Mouse (Mus musculus): ENCODE measurements around the gene Trmt2a. TPM values are rescaled to one million over a fixed set of nuclear protein-coding genes. Genes with fewer than 3 reads are reported as not detected.

Trmt2a gene
- 95.8 and 98.7 TPM in 2 replicates for polyA plus RNA-seq (2015; fragmentation: Nextera tagmentation; extraction: Ambion mirVana)

DNA sequence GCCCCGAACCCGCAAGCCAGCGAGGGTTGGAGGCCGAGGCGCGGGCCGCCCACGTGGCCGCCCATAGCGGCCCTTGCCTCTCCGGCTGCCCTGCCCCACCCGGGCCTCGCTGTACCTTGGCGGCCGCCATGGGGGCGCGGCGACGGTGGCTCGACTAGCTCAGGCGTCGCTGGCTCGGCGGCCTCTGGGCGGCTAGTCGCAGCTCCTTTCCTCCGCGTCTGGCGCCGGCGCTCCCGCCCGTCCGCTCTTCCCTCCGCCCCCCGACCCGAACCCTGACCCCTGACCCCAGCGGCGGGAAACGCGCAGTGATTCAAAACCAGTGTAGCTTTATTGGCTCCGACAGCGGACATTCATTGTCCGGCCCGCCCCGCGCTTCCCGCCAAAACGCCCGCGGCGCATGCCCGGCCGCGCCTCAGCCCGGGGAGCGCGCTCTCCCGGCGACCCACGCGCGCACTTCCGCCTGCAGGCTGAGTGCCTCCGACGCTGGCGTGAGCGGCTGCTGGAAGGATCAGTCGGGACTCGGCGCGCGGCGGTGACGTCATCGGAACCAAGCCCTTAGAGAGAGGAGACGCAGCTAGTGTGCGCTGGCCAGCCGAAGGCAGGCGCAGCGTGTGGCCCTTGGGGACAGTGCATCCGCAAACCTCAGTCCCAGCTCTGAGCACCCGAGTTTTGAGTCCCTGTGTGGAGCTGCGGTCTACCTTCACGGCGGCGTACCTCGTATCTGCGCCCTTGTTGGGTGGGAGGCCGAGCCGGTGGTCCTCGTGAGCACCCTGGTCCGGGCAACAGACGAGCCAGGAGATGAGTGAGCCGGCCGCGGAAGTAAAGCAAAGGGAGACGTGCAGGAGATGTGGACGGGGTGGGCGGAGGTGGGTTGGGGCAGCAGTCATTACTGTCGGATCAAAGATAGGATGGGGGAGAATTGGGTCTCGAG is at the start of gene Trmt2a, which contains the start of gene Ranbp1:
Trmt2a (plus strand) TSS at position 247 of the 931 bp plus-strand sequence.
Ranbp1 (minus strand) TSS at position 300 of the 931 bp plus-strand sequence.
- H3K9ac ChIP-seq, result peak within 1 kb of the TSS; percentile 93
- peaks cover 63% of the 10 kb centered on the region for H3K36me3 ChIP-seq
- H3K4me3 ChIP-seq, result peak within 1 kb of the TSS; percentile 95
- peak within 1 kb of the TSS; percentile 96 for H3K4me2 ChIP-seq
- H3K9me3 ChIP-seq, result no peaks in the 10 kb centered on the region
- peak within 1 kb of the TSS; percentile 94 for H3K27ac ChIP-seq
- no peaks in the 10 kb centered on the region for H3K27me3 ChIP-seq
- WGBS, result under 1% methylated on average over 98 of the region's 102 CpGs
- peak; percentile 97 for ATAC-seq (ENCODE audit: low FRiP score)
- H3K4me1 ChIP-seq (replicated peaks), result peaks cover 50% of the 10 kb centered on the region

DNA sequence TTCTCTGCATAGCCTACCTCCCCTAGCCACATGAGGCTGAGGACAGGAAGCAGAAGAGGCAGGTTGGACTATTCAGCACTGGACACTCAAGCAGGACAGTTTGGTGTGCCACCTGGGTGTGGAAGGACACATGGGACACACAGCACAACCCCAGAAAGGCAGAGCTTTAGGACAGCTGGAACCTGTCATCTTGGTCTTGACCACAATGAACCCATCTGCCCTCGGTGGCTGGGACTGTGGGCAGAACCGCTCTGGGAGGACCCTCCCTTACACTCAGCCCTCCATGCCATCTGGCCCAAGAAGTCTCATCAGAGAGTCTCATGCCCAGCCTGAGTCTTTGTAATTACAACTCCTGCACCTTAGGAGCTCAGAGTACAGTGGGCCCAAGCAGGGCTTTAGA is 48.4 kb upstream of the Trmt2a start:
- no peak overlapping the region; the same call in 1 of the 2 replicates for H3K27ac ChIP-seq
- H3K36me3 ChIP-seq, result no peaks in the 10 kb centered on the region
- peaks cover 61% of the 10 kb centered on the region for H3K4me1 ChIP-seq (replicated peaks)
- no peak overlapping the region for H3K4me3 ChIP-seq
- H3K9ac ChIP-seq, result no peak overlapping the region
- 68% methylated on average over 2 of the region's 2 CpGs for WGBS
- no peaks in the 10 kb centered on the region for H3K27me3 ChIP-seq
- no peak for ATAC-seq (ENCODE audit: low FRiP score)
- H3K9me3 ChIP-seq, result no peaks in the 10 kb centered on the region
- no peak overlapping the region for H3K4me2 ChIP-seq

DNA sequence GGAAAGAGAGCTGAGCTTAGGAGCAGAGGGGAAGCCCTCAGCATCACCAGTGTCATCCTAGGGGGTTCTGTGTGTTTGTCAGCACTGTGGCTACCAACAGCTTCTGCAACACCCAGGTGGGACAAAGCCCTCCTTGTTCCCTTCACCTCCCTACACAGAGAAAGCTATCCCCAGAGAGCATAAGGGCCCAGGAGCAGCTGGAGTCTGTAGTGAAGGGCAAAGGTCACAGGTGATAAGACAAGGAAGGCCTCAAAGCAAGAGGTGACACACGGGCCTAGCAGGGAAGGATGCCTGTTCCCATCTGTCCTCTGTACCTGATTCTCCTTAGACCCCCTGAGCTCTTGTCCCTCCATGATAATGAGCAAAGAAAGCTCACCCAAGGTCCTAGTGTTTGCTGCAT is 46.9 kb upstream of the Trmt2a start:
- Histone ChIP-seq H3K4me3 (no peak overlapping the region), H3K4me1 (replicated peaks) (peaks cover 57% of the 10 kb centered on the region), H3K9ac (no peak overlapping the region), H3K27me3 (no peaks in the 10 kb centered on the region), H3K36me3 (no peaks in the 10 kb centered on the region), H3K4me2 (no peak overlapping the region), H3K9me3 (no peaks in the 10 kb centered on the region), H3K27ac (no peak overlapping the region)
- no peak for ATAC-seq (ENCODE audit: low FRiP score)
- 40% methylated on average over 1 of the region's 1 CpGs for WGBS

DNA sequence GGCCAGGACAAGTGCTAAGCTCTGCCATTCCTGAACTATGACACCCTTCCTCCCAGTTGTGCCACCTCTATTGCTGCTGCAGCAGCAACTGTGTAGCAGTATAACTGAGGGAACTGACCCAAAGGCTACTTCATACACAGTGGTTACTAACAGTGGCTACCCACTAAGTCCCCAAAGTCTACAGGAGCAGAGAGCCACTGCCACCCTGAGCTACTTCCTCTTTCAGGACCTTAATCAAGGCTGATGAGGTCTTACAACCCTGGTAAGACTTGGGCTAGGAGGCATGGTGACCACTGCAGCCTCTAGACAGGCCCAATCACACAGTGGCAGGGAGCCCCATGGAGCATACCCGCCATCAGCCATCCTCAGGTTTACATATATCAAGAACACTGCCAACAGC is 46.4 kb upstream of the Trmt2a start:
- no peak for ATAC-seq (ENCODE audit: low FRiP score)
- Histone ChIP-seq H3K27ac (no peak overlapping the region), H3K36me3 (no peaks in the 10 kb centered on the region), H3K4me3 (no peak overlapping the region), H3K4me2 (no peak overlapping the region), H3K9ac (no peak overlapping the region), H3K27me3 (no peaks in the 10 kb centered on the region), H3K4me1 (replicated peaks) (peaks cover 57% of the 10 kb centered on the region), H3K9me3 (no peaks in the 10 kb centered on the region)
- 92% methylated on average over 1 of the region's 1 CpGs for WGBS

DNA sequence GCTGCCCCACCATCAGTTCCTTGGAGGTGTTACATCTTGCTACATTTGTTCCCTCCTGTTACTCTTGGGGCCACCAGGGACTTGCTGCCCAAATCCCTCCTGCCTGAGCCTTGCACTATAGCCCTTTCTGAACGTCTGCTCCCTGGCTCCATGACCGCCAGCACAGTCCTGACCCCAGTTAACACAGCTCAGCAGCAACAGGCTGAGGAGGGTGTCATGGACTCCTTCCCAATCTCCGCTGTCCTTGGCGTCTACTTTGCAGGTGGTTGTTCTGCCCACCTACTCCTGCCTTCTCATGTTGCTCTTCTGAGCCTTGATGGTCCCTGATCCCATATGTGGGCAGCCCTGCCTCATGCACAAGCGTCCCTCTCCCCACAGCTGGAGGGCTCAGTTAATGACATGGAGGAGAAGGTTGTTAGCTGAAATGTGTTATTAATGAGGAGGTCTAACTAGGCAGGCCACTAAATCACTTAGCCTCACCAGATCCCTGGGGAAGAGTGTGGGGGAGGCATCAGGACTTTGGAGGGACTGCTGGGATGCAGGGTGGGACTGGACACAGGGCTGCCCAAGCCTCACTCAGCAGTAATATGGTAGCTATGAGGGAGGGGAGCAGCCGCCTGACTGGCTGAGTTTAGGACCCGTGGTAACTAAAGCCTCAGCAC is 44.9 kb upstream of the Trmt2a start:
- H3K4me2 ChIP-seq, result no peak overlapping the region
- no peak overlapping the region for H3K4me3 ChIP-seq
- H3K9ac ChIP-seq, result no peak overlapping the region
- WGBS, result 59% methylated on average over 7 of the region's 7 CpGs
- no peak for ATAC-seq (ENCODE audit: low FRiP score)
- no peak overlapping the region for H3K27ac ChIP-seq
- peaks cover 46% of the 10 kb centered on the region for H3K4me1 ChIP-seq (replicated peaks)
- H3K27me3 ChIP-seq, result 0 out of 2 replicates have a peak, but pooled peaks cover 4% of the 10 kb centered on the region
- no peaks in the 10 kb centered on the region for H3K9me3 ChIP-seq
- H3K36me3 ChIP-seq, result no peaks in the 10 kb centered on the region

DNA sequence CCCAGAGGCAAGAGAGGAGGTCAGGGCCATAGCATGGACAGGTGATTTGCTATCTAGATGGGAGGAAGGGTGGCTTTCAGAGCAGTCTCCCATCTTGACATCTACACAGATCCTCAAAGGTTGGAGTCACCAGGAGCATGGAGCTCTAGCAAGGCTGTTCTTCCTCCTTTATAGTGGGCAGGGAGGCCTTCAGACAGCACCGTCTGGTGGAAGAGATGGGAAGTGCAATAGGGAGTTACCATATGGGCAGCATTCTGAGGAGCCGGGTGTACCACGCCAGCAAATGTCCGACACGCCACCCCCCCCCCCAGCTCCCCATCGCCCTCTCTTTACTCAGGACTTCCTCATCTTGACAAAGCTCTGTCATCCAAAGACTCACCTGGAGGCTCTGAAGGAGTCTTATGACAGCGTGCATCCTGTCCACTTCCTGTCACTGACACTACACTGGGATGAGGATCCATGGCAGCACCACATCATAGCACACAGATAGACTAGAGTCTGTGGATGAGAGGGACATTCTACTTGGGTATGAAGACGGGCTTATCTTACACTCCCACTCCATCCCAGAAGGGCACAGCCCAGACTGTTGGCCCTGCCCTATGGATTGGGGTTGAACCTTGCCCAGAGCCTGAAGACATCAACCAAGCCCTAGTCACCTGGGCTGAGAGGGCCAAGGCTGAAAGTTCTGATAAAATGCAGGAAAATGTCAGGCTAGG is 37.6 kb upstream of the Trmt2a start:
- Histone ChIP-seq H3K36me3 (no peaks in the 10 kb centered on the region), H3K9me3 (no peaks in the 10 kb centered on the region), H3K27me3 (0 out of 2 replicates have a peak, but pooled peaks cover 9% of the 10 kb centered on the region), H3K4me3 (no peak overlapping the region), H3K4me2 (no peak overlapping the region), H3K4me1 (replicated peaks) (peaks cover 51% of the 10 kb centered on the region), H3K9ac (no peak overlapping the region), H3K27ac (no peak overlapping the region)
- 32% methylated on average over 8 of the region's 8 CpGs for WGBS
- ATAC-seq (ENCODE audit: low FRiP score), result no peak

DNA sequence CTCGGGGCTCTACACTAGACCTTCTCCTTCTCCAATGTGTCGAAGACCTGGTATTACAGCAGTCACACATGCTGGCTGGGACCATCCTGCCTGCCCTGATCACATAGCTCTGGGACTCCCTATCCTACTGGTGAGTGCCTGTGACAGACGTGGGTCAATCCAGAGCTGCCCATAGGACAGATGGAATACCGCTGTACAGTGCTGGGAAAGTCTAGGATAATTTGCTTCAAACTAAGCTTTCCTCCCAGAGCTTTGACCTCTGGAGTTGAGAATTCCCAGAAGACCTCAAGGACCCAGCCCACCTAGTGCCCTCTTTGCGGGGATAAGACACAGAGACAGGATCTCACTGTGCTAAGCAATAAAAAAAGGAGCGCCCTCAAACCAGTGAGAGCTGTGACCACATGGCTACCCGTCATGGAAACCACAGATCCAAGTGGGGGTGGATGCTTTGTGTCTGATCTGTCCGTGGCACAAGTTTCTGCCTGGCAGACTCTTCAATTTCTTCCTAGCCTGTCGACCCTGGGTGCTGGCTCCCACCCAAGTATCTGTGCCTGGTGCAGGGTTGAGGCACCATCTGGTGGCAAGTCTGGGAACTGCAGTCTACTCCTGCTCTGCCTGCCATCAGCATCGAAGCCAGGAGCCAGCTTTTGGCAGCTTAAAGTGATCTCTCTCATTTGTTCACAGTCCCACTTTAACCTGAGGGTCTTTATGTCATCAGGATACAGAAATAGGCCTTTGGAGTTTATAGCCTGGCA is 36.9 kb upstream of the Trmt2a start:
- no peak overlapping the region for H3K27ac ChIP-seq
- no peak overlapping the region for H3K4me2 ChIP-seq
- no peak overlapping the region for H3K4me3 ChIP-seq
- no peak for ATAC-seq (ENCODE audit: low FRiP score)
- no peaks in the 10 kb centered on the region for H3K36me3 ChIP-seq
- no peak overlapping the region for H3K9ac ChIP-seq
- 0 out of 2 replicates have a peak, but pooled peaks cover 9% of the 10 kb centered on the region for H3K27me3 ChIP-seq
- peaks cover 56% of the 10 kb centered on the region for H3K4me1 ChIP-seq (replicated peaks)
- 46% methylated on average over 10 of the region's 10 CpGs for WGBS
- H3K9me3 ChIP-seq, result no peaks in the 10 kb centered on the region

DNA sequence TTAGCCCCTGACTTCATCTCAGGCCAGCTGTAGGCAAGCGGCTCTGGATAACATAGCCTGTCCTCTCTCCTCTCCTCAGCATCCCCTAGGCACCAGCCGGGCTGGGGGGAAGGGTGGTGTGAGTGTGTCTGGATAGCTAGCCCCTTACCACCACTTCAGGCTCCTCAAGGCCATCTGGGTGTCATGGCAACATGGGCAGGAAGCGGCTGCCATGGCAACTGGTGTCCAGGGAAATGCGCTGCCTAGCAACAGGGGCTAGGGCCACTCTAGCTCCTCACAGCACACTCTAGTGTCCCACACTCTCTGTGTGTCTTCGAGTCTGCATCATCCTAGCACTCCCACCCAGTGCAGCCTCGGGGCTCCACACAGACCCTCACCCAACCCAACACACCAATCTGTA is 34.8 kb upstream of the Trmt2a start:
- no peaks in the 10 kb centered on the region for H3K9me3 ChIP-seq
- WGBS, result 16% methylated on average over 6 of the region's 6 CpGs
- 0 out of 2 replicates have a peak, but pooled peaks cover 4% of the 10 kb centered on the region for H3K27me3 ChIP-seq
- H3K4me1 ChIP-seq (replicated peaks), result peaks cover 56% of the 10 kb centered on the region
- peak overlapping the region; percentile 55 for H3K4me2 ChIP-seq
- ATAC-seq (ENCODE audit: low FRiP score), result peak; percentile 91
- peak overlapping the region; percentile 59 for H3K9ac ChIP-seq
- H3K36me3 ChIP-seq, result no peaks in the 10 kb centered on the region
- H3K27ac ChIP-seq, result peak overlapping the region; percentile 90
- peak overlapping the region; percentile 31 for H3K4me3 ChIP-seq

DNA sequence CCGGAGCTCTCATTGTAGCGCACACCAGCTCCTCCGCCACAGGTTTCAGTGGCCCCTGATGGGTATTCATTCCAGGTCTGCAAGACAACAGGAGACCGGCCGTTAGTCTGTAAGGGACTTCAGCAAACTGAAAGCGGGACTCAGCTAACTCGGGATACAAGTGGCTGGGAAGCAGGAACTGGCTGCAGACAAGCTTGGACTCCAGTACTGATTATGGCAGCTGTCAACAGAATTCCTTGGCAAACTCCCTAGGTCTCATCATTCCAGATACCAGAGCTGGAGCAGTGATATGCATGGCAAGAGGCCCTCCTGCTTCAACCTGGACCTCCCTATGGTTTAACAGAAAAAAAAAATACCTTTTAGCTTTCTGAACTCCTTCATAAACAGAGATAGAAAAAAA is 33.6 kb upstream of the Trmt2a start:
- H3K27me3 ChIP-seq, result 0 out of 2 replicates have a peak, but pooled peaks cover 4% of the 10 kb centered on the region
- 67% methylated on average over 7 of the region's 7 CpGs for WGBS
- H3K4me1 ChIP-seq (replicated peaks), result peaks cover 53% of the 10 kb centered on the region

DNA sequence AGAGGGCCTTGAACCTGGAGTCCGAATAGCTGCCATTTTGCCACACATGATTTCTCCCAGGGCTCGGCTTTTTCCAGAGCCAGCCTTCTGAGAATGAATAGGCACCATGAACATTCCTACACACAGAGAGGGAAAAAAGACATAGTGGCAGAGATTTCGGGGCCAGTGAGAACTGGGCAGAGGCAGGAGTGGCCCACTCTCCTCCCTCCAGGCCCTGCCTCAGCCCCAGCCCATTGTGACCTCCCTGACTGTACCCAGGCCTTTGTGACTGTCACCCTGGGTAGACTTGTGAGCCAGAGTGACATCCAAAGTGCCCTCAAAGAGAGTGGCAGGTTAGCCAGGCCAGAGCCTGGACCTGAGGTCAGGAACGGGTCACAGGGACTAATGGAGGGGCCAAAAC is 30.9 kb upstream of the Trmt2a start, which contains the start of gene Ccdc188:
Ccdc188 (plus strand) TSS at position 301 of the 400 bp plus-strand sequence.
- Histone ChIP-seq H3K27ac (no peak within 1 kb of the TSS), H3K9me3 (no peaks in the 10 kb centered on the region), H3K36me3 (peaks cover 19% of the 10 kb centered on the region), H3K9ac (0 out of 2 replicates have a peak within 1 kb of the TSS, but pooled peaks have one; percentile 14), H3K4me1 (replicated peaks) (peaks cover 49% of the 10 kb centered on the region), H3K4me2 (no peak within 1 kb of the TSS), H3K4me3 (no peak within 1 kb of the TSS), H3K27me3 (no peaks in the 10 kb centered on the region)
- no peak for ATAC-seq (ENCODE audit: low FRiP score)
- 86% methylated on average over 4 of the region's 4 CpGs for WGBS

More for the DNA sequence above, 33.6 kb upstream of the Trmt2a start:
- H3K36me3 ChIP-seq, result no peaks in the 10 kb centered on the region
- peak overlapping the region; percentile 55 for H3K4me2 ChIP-seq
- H3K27ac ChIP-seq, result peak overlapping the region; percentile 90
- ATAC-seq (ENCODE audit: low FRiP score), result no peak
- peak overlapping the region; percentile 31 for H3K4me3 ChIP-seq
- H3K9me3 ChIP-seq, result no peaks in the 10 kb centered on the region
- H3K9ac ChIP-seq, result peak overlapping the region; percentile 59; the same call in 1 of the 2 replicates

DNA sequence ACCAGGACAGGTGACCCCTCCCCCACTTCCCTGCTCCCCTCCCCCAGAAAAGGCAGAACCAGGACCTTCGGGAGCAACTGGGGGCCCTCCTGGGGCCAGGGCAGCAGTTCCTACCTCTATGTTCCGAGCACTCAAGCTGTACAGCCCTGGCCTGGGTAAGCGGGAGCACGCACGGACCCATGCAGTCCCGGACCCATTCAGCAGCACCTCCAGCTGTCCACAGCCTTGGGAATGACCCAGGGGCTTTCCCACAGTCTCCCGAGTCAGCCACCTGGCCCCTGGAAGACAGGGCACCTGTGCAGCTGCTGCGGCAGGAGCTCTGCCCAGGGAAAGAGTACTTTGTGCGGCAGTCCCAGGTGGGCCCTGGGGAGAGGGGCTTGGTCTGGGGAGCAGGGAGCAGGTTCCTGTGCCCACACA is 29.9 kb upstream of the Trmt2a start:
- Histone ChIP-seq H3K36me3 (peaks cover 29% of the 10 kb centered on the region), H3K27me3 (no peaks in the 10 kb centered on the region), H3K9ac (0 out of 2 replicates have a peak overlapping the region, but pooled peaks have one; percentile 14), H3K4me1 (replicated peaks) (peaks cover 39% of the 10 kb centered on the region), H3K4me2 (no peak overlapping the region), H3K4me3 (no peak overlapping the region), H3K27ac (no peak overlapping the region), H3K9me3 (no peaks in the 10 kb centered on the region)
- no peak for ATAC-seq (ENCODE audit: low FRiP score)
- 80% methylated on average over 9 of the region's 9 CpGs for WGBS
